Mouse (Mus musculus): ENCODE data around the gene Rtl6.
A peak's percentile ranks its signal among the peaks of the same experiment; 100 is the strongest.

Gene Rtl6

GRCm38 (mm10) chr15:84536611-84537010 is 21.0 kb downstream of the Rtl6 start:
- DNase-seq = no peak

- DNase-seq = no peak
These were observed 21.7 kb downstream of the Rtl6 start for GRCm38 (mm10) chr15:84535953-84536352.

- DNase-seq = no peak
These were observed 25.4 kb downstream of the Rtl6 start for GRCm38 (mm10) chr15:84532211-84532610.

GRCm38 (mm10) chr15:84531535-84531934 is 26.1 kb downstream of the Rtl6 start:
- DNase-seq = no peak

- DNase-seq = no peak
These were observed 30.7 kb downstream of the Rtl6 start for GRCm38 (mm10) chr15:84526921-84527320.

GRCm38 (mm10) chr15:84525222-84525883 is 32.3 kb downstream of the Rtl6 start:
- no peak for DNase-seq

- DNase-seq = no peak
These were observed 34.5 kb downstream of the Rtl6 start for GRCm38 (mm10) chr15:84522953-84523689.

GRCm38 (mm10) chr15:84521486-84521885 is 36.1 kb downstream of the Rtl6 start:
- DNase-seq = no peak

GRCm38 (mm10) chr15:84518540-84518939 is 39.1 kb downstream of the Rtl6 start:
- DNase-seq = no peak

- DNase-seq = no peak
These were observed 44.9 kb downstream of the Rtl6 start for GRCm38 (mm10) chr15:84512626-84513296.

- peak; percentile 71 for DNase-seq
These were observed 47.6 kb downstream of the Rtl6 start for GRCm38 (mm10) chr15:84509981-84510380.

- DNase-seq = no peak
These were observed 48.5 kb downstream of the Rtl6 start for GRCm38 (mm10) chr15:84509161-84509560.

- peak; percentile 45 for DNase-seq
These were observed 51.6 kb downstream of the Rtl6 start for GRCm38 (mm10) chr15:84506026-84506425.

- DNase-seq = no peak
These were observed 52.7 kb downstream of the Rtl6 start for GRCm38 (mm10) chr15:84504895-84505294.

Measured in right cerebral cortex, postnatal 25 days (tissue).